Mouse (Mus musculus) cerebellum, adult 8-10 months (tissue): ENCODE measurements around the gene Ubqln4.
A peak's percentile ranks its signal among the peaks of the same experiment; 100 is the strongest.
"Not testable (repeated sequence)": the region's sequence is repeated elsewhere in the genome, so short reads cannot be mapped to it uniquely, and the experiment has no call there.

ENCODE experiments used
- DNase-seq: peaks from one replicate; pipeline ENCODE4 v3.0.0; 2022

Ubqln4 gene

GRCm38 (mm10) chr3:88568615-88569014 lies 15.1 kb downstream of the Ubqln4 start:
- DNase-seq: no peak

GRCm38 (mm10) chr3:88569093-88569492 lies 15.5 kb downstream of the Ubqln4 start:
- no peak for DNase-seq

- no peak for DNase-seq
These were observed 16.1 kb downstream of the Ubqln4 start for GRCm38 (mm10) chr3:88569694-88570093.

GRCm38 (mm10) chr3:88570341-88570740 lies 16.8 kb downstream of the Ubqln4 start:
- no peak for DNase-seq

GRCm38 (mm10) chr3:88571856-88572255 lies 18.3 kb downstream of the Ubqln4 start:
- DNase-seq: no peak

- DNase-seq: no peak
These were observed 19.3 kb downstream of the Ubqln4 start for GRCm38 (mm10) chr3:88572835-88573234.

GRCm38 (mm10) chr3:88573810-88574209 lies 20.3 kb downstream of the Ubqln4 start:
- DNase-seq: no peak

- no peak for DNase-seq
These were observed 22.0 kb downstream of the Ubqln4 start, which contains the start of gene Ssr2 for GRCm38 (mm10) chr3:88575540-88575939. TSS of gene Ssr2 (plus strand) at chr3:88575876.

GRCm38 (mm10) chr3:88577846-88578245 lies 24.3 kb downstream of the Ubqln4 start:
- DNase-seq: not testable (repeated sequence)

GRCm38 (mm10) chr3:88578498-88579424 lies 25.2 kb downstream of the Ubqln4 start:
- DNase-seq: no peak

- peak; percentile 80 for DNase-seq
These were observed 26.0 kb downstream of the Ubqln4 start for GRCm38 (mm10) chr3:88579454-88580117.

- DNase-seq: no peak
These were observed 32.2 kb downstream of the Ubqln4 start for GRCm38 (mm10) chr3:88585769-88586168.

- DNase-seq: no peak
These were observed 33.1 kb downstream of the Ubqln4 start for GRCm38 (mm10) chr3:88586640-88587039.

GRCm38 (mm10) chr3:88590246-88590645 lies 36.7 kb downstream of the Ubqln4 start:
- DNase-seq: no peak

- DNase-seq: no peak
These were observed 37.5 kb downstream of the Ubqln4 start for GRCm38 (mm10) chr3:88591044-88591443.

- DNase-seq: peak; percentile 54
These were observed 38.6 kb downstream of the Ubqln4 start for GRCm38 (mm10) chr3:88591950-88592731.

- no peak for DNase-seq
These were observed 39.5 kb downstream of the Ubqln4 start for GRCm38 (mm10) chr3:88592942-88593576.

GRCm38 (mm10) chr3:88593893-88594580 lies 40.5 kb downstream of the Ubqln4 start:
- no peak for DNase-seq

- not testable (repeated sequence) for DNase-seq
These were observed 43.0 kb downstream of the Ubqln4 start for GRCm38 (mm10) chr3:88596547-88596946.

GRCm38 (mm10) chr3:88602466-88602865 lies 48.9 kb downstream of the Ubqln4 start:
- DNase-seq: no peak

- peak; percentile 57 for DNase-seq
These were observed 50.2 kb downstream of the Ubqln4 start for GRCm38 (mm10) chr3:88603714-88604161.

- no peak for DNase-seq
These were observed 51.3 kb downstream of the Ubqln4 start for GRCm38 (mm10) chr3:88604863-88605262.
